Mouse (Mus musculus) ZHBTc4 (cell line): ENCODE measurements around the gene Gm49403.
"Not testable (repeated sequence)": the region's sequence is repeated elsewhere in the genome, so short reads cannot be mapped to it uniquely, and the experiment has no call there.

Experiments
- DNase-seq: peaks from one replicate; pipeline ENCODE4 v3.0.0-alpha.2; 2011; ENCODE audit warnings: low read depth, low spot score

Gene Gm49403

GRCm38 (mm10) chr19:8871267-8872186 lies 12.2 kb upstream of the Gm49403 start, which contains the start of gene Ubxn1:
Ubxn1 (plus strand) TSS chr19:8871496.
- DNase-seq: peak; percentile 99

- peak; percentile 69 for DNase-seq
Observed at GRCm38 (mm10) chr19:8872266-8872840, 11.4 kb upstream of the Gm49403 start.

- no peak for DNase-seq
Observed at GRCm38 (mm10) chr19:8875031-8875430, 8.7 kb upstream of the Gm49403 start.

GRCm38 (mm10) chr19:8880311-8881033 lies 3.3 kb upstream of the Gm49403 start, which contains the start of gene Uqcc3:
Uqcc3 (minus strand) TSS chr19:8880923.
- peak; percentile 89 for DNase-seq

- no peak for DNase-seq
Observed at GRCm38 (mm10) chr19:8881034-8881392, 2.7 kb upstream of the Gm49403 start.

GRCm38 (mm10) chr19:8886916-8887584 lies 3.3 kb downstream of the Gm49403 start:
- DNase-seq: peak; percentile 62

- peak; percentile 69 for DNase-seq
Observed at GRCm38 (mm10) chr19:8887585-8888463, 4.1 kb downstream of the Gm49403 start.

- peak; percentile 99 for DNase-seq
Observed at GRCm38 (mm10) chr19:8888511-8889385, 5.0 kb downstream of the Gm49403 start, which contains the start of the genes 1810009A15Rik and Gm49416. 1810009A15Rik (plus strand) TSS chr19:8888853. Gm49416 (plus strand) TSS chr19:8888926.

GRCm38 (mm10) chr19:8892829-8893766 lies 9.4 kb downstream of the Gm49403 start, which contains the start of gene Ints5:
Ints5 (plus strand) TSS chr19:8893005.
- peak; percentile 95 for DNase-seq

GRCm38 (mm10) chr19:8895397-8895960 lies 11.7 kb downstream of the Gm49403 start:
- no peak for DNase-seq

GRCm38 (mm10) chr19:8896231-8896630 lies 12.5 kb downstream of the Gm49403 start:
- not testable (repeated sequence) for DNase-seq

- peak; percentile 79 for DNase-seq
Observed at GRCm38 (mm10) chr19:8897211-8897864, 13.6 kb downstream of the Gm49403 start.

- DNase-seq: peak; percentile 99
Observed at GRCm38 (mm10) chr19:8897865-8898495, 14.2 kb downstream of the Gm49403 start, which contains the start of gene Ganab. Ganab (plus strand) TSS chr19:8898071.

GRCm38 (mm10) chr19:8898576-8898975 lies 14.8 kb downstream of the Gm49403 start:
- peak; percentile 37 for DNase-seq

GRCm38 (mm10) chr19:8899079-8899478 lies 15.3 kb downstream of the Gm49403 start:
- no peak for DNase-seq

GRCm38 (mm10) chr19:8903412-8903811 lies 19.7 kb downstream of the Gm49403 start:
- DNase-seq: no peak

GRCm38 (mm10) chr19:8908531-8908930 lies 24.8 kb downstream of the Gm49403 start:
- no peak for DNase-seq
